Mouse (Mus musculus) intestine, embryonic 15.5 days (tissue): ENCODE results near the gene Olfr657. TPM values are rescaled to one million over a fixed set of nuclear protein-coding genes. Genes with fewer than 3 reads are reported as not detected.

Experiments used
- ATAC-seq: fragments of 200-750 bp; cut with Nextera tagmentation; 2 replicates; pipeline ENCODE4 v1.8.0; 2017; ENCODE audit warnings: moderate TSS enrichment, moderate library complexity
- H3K27ac ChIP-seq: fragments of 300-500 bp; sonication (generic); 2 replicates; pipeline ENCODE4 v1.5.1; 2015; ENCODE audit warnings: mild to moderate bottlenecking, inconsistent platforms
- H3K27me3 ChIP-seq: fragments of 300-500 bp; sonication (generic); replicated peaks from 2 replicates; pipeline ENCODE4 v1.6.1; 2015; ENCODE audit warnings: inconsistent platforms
- H3K36me3 ChIP-seq: fragments of 300-500 bp; sonication (generic); 2 replicates; pipeline ENCODE4 v1.6.1; 2015; ENCODE audit warnings: inconsistent platforms
- H3K4me1 ChIP-seq: fragments of 300-500 bp; sonication (generic); replicated peaks from 2 replicates; pipeline ENCODE4 v1.6.1; 2015; ENCODE audit warnings: inconsistent platforms
- H3K4me2 ChIP-seq: fragments of 300-500 bp; sonication (generic); replicated peaks from 2 replicates; pipeline ENCODE4 v1.6.1; 2015; ENCODE audit warnings: mild to moderate bottlenecking, inconsistent platforms
- H3K4me3 ChIP-seq: fragments of 300-500 bp; sonication (generic); replicated peaks from 2 replicates; pipeline ENCODE4 v1.5.1; 2015; ENCODE audit warnings: inconsistent platforms
- H3K9ac ChIP-seq: fragments of 300-500 bp; sonication (generic); 2 replicates; pipeline ENCODE4 v1.6.1; 2015; ENCODE audit warnings: inconsistent platforms
- H3K9me3 ChIP-seq: fragments of 300-500 bp; sonication (generic); 2 replicates; pipeline ENCODE4 v1.6.1; 2016; ENCODE audit warnings: inconsistent platforms
- WGBS: fragments of 180-500 bp; shearing (Covaris S2); methylation state at CpG from one replicate; pipeline ENCODE4 v1.1.7; 2015; 5-methylcytosine and 5-hydroxymethylcytosine counted together
- polyA plus RNA-seq: library from polyadenylated mRNA; unstranded; fragments of >200 nt; fragmentation: Nextera tagmentation; extraction: Ambion mirVana; gene quantifications from 2 replicates; pipeline ENCODE4 v1.2.1, GENCODE M21; 2015

Gene Olfr657
- polyA plus RNA-seq, result not detected in 2 replicates

- Histone ChIP-seq H3K36me3 (no peaks in the 10 kb centered on the region), H3K9ac (no peak within 1 kb of the TSS), H3K4me3 (no peak within 1 kb of the TSS), H3K27me3 (no peaks in the 10 kb centered on the region), H3K4me1 (no peaks in the 10 kb centered on the region), H3K4me2 (no peak within 1 kb of the TSS), H3K27ac (no peak within 1 kb of the TSS), H3K9me3 (no peaks in the 10 kb centered on the region)
- no peak for ATAC-seq
Observed at GRCm38 (mm10) chr7:104624494-104624893, at the start of gene Olfr657. Gene Olfr657, plus strand, starts transcription at chr7:104624794.

- 74% methylated on average over 2 of the region's 2 CpGs for whole genome bisulfite sequencing
- H3K4me1 ChIP-seq, result no peaks in the 10 kb centered on the region
- ATAC-seq, result no peak
- H3K4me3 ChIP-seq, result no peak within 1 kb of the TSS
- H3K27me3 ChIP-seq, result no peaks in the 10 kb centered on the region
- H3K27ac ChIP-seq, result no peak within 1 kb of the TSS
- no peak within 1 kb of the TSS for H3K9ac ChIP-seq
- H3K9me3 ChIP-seq, result no peaks in the 10 kb centered on the region
- no peaks in the 10 kb centered on the region for H3K36me3 ChIP-seq
- no peak within 1 kb of the TSS for H3K4me2 ChIP-seq
Observed at GRCm38 (mm10) chr7:104577014-104577413, 47.6 kb upstream of the Olfr657 start, which contains the start of gene Olfr653. Gene Olfr653, plus strand, starts transcription at chr7:104577314.

DNA sequence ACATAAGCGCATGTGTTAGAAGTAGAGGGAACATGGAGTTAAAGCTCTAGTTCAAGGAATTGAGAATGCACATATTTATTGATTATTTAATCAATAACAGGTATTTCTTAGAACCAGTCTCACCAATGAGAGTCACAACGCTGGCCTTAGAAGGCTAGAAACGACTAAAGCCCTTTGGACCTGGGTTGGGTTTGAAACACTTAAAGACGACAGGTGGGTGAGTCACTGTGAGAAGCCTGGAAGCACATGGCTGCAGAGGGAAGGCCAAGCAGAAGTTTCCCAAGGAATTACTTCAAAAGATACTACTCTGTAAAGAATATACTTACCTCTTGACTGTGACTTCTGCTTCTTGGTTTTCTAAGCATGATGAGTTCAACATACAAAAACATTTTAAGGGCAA lies 43.7 kb upstream of the Olfr657 start:
- peak; percentile 89 for ATAC-seq
- no peak overlapping the region for H3K4me2 ChIP-seq
- 80% methylated on average over 4 of the region's 4 CpGs for WGBS
- no peak overlapping the region for H3K27ac ChIP-seq
- H3K9ac ChIP-seq, result no peak overlapping the region
- H3K36me3 ChIP-seq, result no peaks in the 10 kb centered on the region
- no peak overlapping the region for H3K4me3 ChIP-seq
- H3K27me3 ChIP-seq, result no peaks in the 10 kb centered on the region
- H3K4me1 ChIP-seq, result no peaks in the 10 kb centered on the region
- H3K9me3 ChIP-seq, result no peaks in the 10 kb centered on the region

GRCm38 (mm10) chr7:104581429-104581828 lies 43.2 kb upstream of the Olfr657 start:
- Histone ChIP-seq H3K27ac (no peak overlapping the region), H3K4me1 (no peaks in the 10 kb centered on the region), H3K4me2 (no peak overlapping the region), H3K36me3 (no peaks in the 10 kb centered on the region), H3K9ac (no peak overlapping the region), H3K27me3 (no peaks in the 10 kb centered on the region), H3K4me3 (no peak overlapping the region), H3K9me3 (no peaks in the 10 kb centered on the region)
- 67% methylated on average over 4 of the region's 4 CpGs for WGBS
- peak; percentile 76 for ATAC-seq

GRCm38 (mm10) chr7:104586725-104587124 lies 37.9 kb upstream of the Olfr657 start, which contains the start of gene Olfr654:
Gene Olfr654, plus strand, starts transcription at chr7:104587025.
- H3K27ac ChIP-seq, result no peak within 1 kb of the TSS
- H3K36me3 ChIP-seq, result no peaks in the 10 kb centered on the region
- no peak within 1 kb of the TSS for H3K4me2 ChIP-seq
- H3K27me3 ChIP-seq, result no peaks in the 10 kb centered on the region
- no peak for ATAC-seq
- WGBS, result 80% methylated on average over 4 of the region's 4 CpGs
- H3K4me1 ChIP-seq, result no peaks in the 10 kb centered on the region
- H3K9ac ChIP-seq, result no peak within 1 kb of the TSS
- H3K9me3 ChIP-seq, result no peaks in the 10 kb centered on the region
- no peak within 1 kb of the TSS for H3K4me3 ChIP-seq

GRCm38 (mm10) chr7:104588274-104588673 lies 36.3 kb upstream of the Olfr657 start:
- H3K27me3 ChIP-seq, result no peaks in the 10 kb centered on the region
- no peak overlapping the region for H3K9ac ChIP-seq
- H3K4me1 ChIP-seq, result no peaks in the 10 kb centered on the region
- no peaks in the 10 kb centered on the region for H3K9me3 ChIP-seq
- H3K27ac ChIP-seq, result no peak overlapping the region
- H3K36me3 ChIP-seq, result no peaks in the 10 kb centered on the region
- H3K4me3 ChIP-seq, result no peak overlapping the region
- 93% methylated on average over 5 of the region's 5 CpGs for WGBS
- no peak for ATAC-seq
- H3K4me2 ChIP-seq, result no peak overlapping the region

DNA sequence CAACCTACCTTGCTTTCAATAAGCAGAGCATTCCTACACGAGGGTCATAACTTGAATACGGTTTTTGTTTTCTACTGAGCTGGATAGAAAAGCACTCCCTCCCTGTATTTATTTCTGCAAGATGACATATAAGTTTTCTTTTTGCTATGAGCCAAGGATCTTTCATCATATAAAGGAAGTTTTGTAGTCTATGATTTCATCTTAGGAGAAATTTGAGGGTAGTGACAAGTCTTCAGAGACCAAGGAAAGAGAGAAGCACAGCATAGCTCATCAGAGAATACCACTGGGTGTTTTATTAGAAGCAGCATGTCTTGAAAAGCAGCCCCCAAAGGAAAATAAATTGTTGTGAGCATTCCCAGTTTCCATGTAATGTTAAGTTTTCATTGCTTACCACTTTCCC lies 22.9 kb upstream of the Olfr657 start, which contains the start of gene Olfr655:
Olfr655 (minus strand) TSS at position 101 of the 400 bp plus-strand sequence.
- Histone ChIP-seq H3K4me2 (no peak within 1 kb of the TSS), H3K9me3 (no peaks in the 10 kb centered on the region), H3K4me3 (no peak within 1 kb of the TSS), H3K36me3 (no peaks in the 10 kb centered on the region), H3K27ac (no peak within 1 kb of the TSS), H3K4me1 (no peaks in the 10 kb centered on the region), H3K9ac (no peak within 1 kb of the TSS), H3K27me3 (no peaks in the 10 kb centered on the region)
- 87% methylated on average over 2 of the region's 2 CpGs for WGBS
- ATAC-seq, result no peak

DNA sequence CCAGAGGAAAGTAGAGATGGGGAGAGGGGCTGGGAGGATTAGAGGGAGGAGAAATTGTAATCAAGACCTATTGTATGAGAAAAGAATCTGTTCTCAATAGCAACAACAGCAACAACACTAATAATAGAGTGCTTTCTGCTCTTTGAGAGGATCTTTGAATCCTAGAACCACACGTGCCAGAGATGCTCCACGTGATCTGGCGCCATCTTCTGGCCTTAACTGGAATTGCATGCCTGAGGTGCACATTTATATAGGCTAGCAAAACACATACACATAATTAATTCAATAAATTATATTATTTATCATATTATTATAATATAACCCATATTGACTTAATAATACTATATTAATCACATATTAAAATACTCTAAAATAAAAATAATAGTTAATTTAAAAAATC lies 21.4 kb upstream of the Olfr657 start:
- Histone ChIP-seq H3K4me3 (no peak overlapping the region), H3K36me3 (no peaks in the 10 kb centered on the region), H3K27me3 (no peaks in the 10 kb centered on the region), H3K27ac (no peak overlapping the region), H3K4me2 (no peak overlapping the region), H3K9me3 (no peaks in the 10 kb centered on the region), H3K4me1 (no peaks in the 10 kb centered on the region), H3K9ac (no peak overlapping the region)
- 6% methylated on average over 3 of the region's 3 CpGs for WGBS
- no peak for ATAC-seq

DNA sequence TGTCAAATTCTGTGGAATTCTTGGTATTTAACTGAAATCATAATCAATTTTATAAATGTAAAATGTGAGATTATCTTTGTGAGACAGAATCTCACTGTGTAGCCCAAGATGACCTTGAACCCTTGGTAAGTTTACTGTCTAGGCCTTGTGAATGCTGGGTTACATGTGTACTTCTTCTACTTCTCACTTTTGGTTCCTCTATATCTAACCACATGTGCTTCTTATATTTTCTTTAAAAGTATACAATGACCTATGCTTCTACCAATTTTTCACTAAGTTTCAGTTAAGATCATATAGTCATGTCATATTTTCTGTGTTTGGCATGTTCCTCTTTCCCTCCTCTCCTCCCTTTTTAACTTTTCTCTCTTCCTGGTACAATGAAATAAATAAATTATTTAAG lies 19.9 kb upstream of the Olfr657 start:
- ATAC-seq, result no peak
- H3K36me3 ChIP-seq, result no peaks in the 10 kb centered on the region
- no peaks in the 10 kb centered on the region for H3K9me3 ChIP-seq
- H3K9ac ChIP-seq, result no peak overlapping the region
- H3K4me3 ChIP-seq, result no peak overlapping the region
- H3K4me1 ChIP-seq, result no peaks in the 10 kb centered on the region
- H3K4me2 ChIP-seq, result no peak overlapping the region
- H3K27ac ChIP-seq, result no peak overlapping the region
- H3K27me3 ChIP-seq, result no peaks in the 10 kb centered on the region

- no peak within 1 kb of the TSS for H3K4me3 ChIP-seq
- no peaks in the 10 kb centered on the region for H3K36me3 ChIP-seq
- H3K9me3 ChIP-seq, result no peaks in the 10 kb centered on the region
- no peak within 1 kb of the TSS for H3K9ac ChIP-seq
- no peak within 1 kb of the TSS for H3K4me2 ChIP-seq
- no peak for ATAC-seq
- WGBS, result 74% methylated on average over 4 of the region's 4 CpGs
- no peaks in the 10 kb centered on the region for H3K4me1 ChIP-seq
- no peaks in the 10 kb centered on the region for H3K27me3 ChIP-seq
- H3K27ac ChIP-seq, result no peak within 1 kb of the TSS
Observed at GRCm38 (mm10) chr7:104613655-104614054, 10.9 kb upstream of the Olfr657 start, which contains the start of gene Olfr656. Gene Olfr656, plus strand, starts transcription at chr7:104613955.

GRCm38 (mm10) chr7:104646841-104647482 lies 22.4 kb downstream of the Olfr657 start, which contains the start of gene Olfr658:
Gene Olfr658, minus strand, starts transcription at chr7:104647305.
- peak within 1 kb of the TSS; percentile 18; the same call in 1 of the 2 replicates for H3K4me3 ChIP-seq
- no peaks in the 10 kb centered on the region for H3K27me3 ChIP-seq
- peak; percentile 90 for ATAC-seq
- no peak within 1 kb of the TSS for H3K27ac ChIP-seq
- H3K4me1 ChIP-seq, result no peaks in the 10 kb centered on the region
- H3K9ac ChIP-seq, result no peak within 1 kb of the TSS
- no peaks in the 10 kb centered on the region for H3K36me3 ChIP-seq
- H3K9me3 ChIP-seq, result no peaks in the 10 kb centered on the region
- peak within 1 kb of the TSS; percentile 52 for H3K4me2 ChIP-seq
- 19% methylated on average over 21 of the region's 22 CpGs for WGBS

DNA sequence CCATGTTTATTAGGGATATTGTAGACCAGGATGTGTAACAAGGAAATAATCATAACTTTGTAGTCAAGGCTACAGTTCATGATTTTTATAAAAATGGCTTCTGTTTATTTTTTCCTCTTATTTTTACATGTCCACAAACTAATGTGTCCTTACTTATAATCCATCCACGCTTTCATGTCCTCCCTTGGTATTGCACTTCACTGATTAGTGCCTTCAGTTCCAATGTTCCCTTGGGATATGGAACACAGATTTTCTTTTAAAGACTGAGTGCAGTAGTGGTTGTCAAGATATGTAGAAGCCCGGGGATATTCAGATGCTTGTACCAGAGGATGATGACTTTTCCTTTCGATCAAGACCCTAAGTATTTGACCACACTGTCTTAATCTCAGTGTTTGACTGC lies 41.9 kb downstream of the Olfr657 start, which contains the start of gene Olfr659:
Olfr659 (plus strand) TSS at position 301 of the 400 bp plus-strand sequence.
- whole genome bisulfite sequencing, result 83% methylated on average over 3 of the region's 3 CpGs
- no peaks in the 10 kb centered on the region for H3K9me3 ChIP-seq
- no peak within 1 kb of the TSS for H3K4me3 ChIP-seq
- no peak within 1 kb of the TSS for H3K27ac ChIP-seq
- no peaks in the 10 kb centered on the region for H3K4me1 ChIP-seq
- H3K27me3 ChIP-seq, result no peaks in the 10 kb centered on the region
- ATAC-seq, result no peak
- no peaks in the 10 kb centered on the region for H3K36me3 ChIP-seq
- no peak within 1 kb of the TSS for H3K9ac ChIP-seq
- H3K4me2 ChIP-seq, result no peak within 1 kb of the TSS

DNA sequence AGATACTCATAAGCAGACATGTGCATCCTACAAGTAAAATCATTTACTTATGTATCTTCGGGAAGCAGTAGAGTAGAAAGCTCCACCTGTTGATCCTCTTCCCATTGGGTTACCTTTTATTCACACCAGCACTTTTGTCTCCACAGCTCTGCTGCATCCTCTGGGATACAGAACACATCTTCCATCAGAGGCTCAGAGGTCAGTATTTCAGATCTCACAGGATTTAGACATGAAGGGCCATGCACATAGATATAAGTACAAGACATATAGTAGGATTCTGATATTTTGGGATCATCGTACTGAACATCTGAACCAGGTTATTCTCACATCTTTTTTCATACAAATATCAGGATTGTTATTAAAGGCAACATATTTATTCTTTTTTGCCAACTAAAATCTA lies 61.6 kb downstream of the Olfr657 start, which contains the start of gene Olfr661:
Olfr661 (plus strand) TSS at position 301 of the 400 bp plus-strand sequence.
- no peak for ATAC-seq
- WGBS, result 83% methylated on average over 2 of the region's 2 CpGs
- Histone ChIP-seq H3K4me1 (no peaks in the 10 kb centered on the region), H3K4me3 (no peak within 1 kb of the TSS), H3K9ac (no peak within 1 kb of the TSS), H3K27me3 (no peaks in the 10 kb centered on the region), H3K36me3 (no peaks in the 10 kb centered on the region), H3K27ac (no peak within 1 kb of the TSS), H3K4me2 (no peak within 1 kb of the TSS), H3K9me3 (no peaks in the 10 kb centered on the region)
